Mouse (Mus musculus) mouse embryonic stem cell (cell line): ENCODE results near the gene Gm11011.

Experiments
- in situ Hi-C, 2 experiments: fragments of 300-500 bp; cut with MboI; formaldehyde crosslinking; loops; 1 replicate in 1 of 2; 3 replicates in 1 of 2; pipeline ENCODE4 v1.14.3; 2019 to 2020; ENCODE audit warnings: low sequenced_read_pairs in 2 of 2, low pct_unique_long_range_greater_than_20kb in 1 of 2, mixed read lengths in 1 of 2; ENCODE audit not compliant: unreplicated experiment in 1 of 2

The Gm11011 gene

DNA sequence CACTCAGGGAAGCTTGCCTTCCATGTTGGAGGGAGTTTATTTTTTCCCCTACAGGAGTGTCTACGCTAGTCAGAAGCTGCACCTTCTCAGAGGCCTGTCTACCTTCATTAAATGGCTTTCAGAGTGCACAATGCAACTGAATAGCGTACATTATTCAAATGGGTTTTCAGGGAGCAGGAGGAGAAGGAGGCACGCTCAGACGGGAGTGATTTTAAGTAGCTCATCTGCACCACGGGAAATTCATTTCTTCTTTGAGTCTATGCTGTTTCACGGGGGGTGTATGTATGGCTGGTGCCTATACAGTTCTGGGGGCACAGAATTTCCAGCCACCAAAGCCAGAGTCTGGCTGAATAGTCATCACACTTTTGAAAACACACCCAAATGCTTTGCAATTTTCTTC is 9.8 kb upstream of the Gm11011 start:
- in situ Hi-C loops = no loop called here

DNA sequence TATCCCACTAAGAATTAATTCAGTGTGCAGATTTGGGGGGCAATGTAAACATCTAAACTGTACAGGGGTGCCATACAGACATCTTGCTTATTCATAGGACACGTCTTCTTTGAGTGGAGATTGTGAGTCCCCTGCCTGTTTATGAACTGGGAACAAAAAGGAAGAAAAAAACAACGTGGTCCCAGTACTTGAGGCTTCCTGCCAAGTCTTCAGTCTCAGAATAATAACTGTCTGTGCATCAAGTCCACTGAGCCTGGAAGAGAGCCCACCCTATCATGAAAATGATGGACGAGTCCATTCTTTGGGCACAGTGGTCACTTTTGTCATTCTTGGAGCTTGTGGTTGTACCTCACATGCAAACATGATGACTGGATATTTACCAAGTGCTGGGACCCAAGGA is 6.2 kb upstream of the Gm11011 start:
- in situ Hi-C loops = no loop called here

DNA sequence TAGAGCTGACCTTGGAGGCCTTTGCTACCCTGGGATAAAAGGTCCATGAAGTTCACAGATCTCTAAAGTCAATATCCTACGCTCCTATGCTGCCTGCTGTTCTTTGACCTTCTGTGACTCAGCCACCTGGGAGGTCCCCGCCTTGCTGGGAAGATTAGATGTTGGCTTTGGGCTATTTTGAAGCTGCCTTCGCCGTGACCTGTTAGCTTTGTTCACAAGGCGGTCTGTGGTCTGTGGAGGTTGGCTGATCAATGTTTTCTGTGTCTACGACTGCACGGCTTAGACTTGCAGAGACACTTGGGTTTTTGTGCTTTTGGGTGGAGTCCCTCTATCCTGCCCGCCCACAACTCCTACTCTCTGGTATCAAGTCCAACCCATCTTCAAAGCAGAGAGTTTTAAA is 2.9 kb upstream of the Gm11011 start:
- in situ Hi-C loops = no loop called here

DNA sequence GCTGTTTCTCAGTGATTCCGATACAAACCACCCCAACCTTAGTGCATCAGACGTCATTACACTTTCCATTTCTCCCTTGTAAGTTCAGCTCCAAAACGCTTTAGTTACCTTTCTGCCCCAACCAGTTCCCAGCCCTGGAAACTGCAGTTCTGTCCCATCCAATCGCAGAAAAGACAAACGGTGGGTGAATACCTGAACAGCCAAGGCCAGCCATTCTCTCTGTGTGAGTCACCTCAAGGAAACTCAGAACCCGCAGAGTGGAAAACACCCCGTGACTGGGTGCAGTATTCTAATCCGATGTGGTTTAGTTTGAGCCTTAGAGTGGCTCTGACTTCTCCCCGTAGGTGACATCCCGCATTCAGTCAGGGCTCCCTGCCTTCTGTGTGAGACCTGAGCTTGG is 2.2 kb upstream of the Gm11011 start:
- in situ Hi-C loops = no loop called here

DNA sequence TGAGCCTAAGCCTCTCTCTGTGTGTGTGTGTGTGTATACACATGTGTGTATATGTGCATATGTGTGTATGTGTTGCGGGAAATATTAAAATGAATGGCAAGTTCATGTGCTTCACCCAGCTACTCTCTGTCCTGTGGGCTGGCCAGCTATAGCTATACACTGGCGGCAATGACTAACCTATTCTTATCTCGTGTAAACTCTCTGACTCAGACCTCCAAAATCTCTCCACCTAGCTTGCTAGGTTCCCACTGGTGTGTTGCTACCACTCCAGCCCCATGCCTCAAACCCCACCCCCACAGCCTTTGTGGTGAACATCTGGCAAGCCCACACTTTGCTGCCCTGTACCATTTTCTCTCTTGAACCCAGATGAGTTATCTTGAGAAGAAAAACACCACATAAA is 857 bp downstream of the Gm11011 start:
- in situ Hi-C loops = no loop called here

DNA sequence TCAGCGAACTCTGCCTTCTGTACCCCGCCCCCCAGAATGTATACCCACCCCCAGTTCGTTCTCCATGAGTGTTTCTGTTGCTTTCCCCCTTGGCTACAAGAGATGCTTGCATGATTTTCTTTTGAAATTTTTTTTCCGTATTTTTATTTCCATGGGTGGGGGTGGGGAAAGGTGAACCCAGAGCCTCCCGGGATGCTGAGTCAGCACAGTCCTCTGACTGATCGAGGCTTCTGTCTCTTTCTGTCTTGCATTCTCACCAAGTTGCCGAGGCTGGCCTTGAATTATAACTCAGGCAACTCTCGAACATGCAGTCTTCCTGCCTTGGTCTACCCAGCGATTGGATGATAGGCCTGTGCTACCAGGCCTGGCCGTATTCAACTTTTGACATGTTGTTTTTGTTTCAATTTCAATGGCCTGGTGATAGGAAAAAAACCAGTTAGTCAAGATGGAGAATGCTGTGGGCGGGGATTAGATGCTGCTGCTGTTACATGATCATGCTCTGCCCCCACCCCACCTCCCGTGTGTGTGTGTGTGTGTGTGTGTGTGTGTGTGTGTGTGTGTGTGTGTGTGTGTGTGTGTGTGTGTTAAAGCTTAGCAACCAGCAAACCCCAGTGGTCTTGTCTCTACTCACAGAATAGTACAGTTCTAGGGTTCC is 1.8 kb downstream of the Gm11011 start:
- in situ Hi-C loops = no loop called here

DNA sequence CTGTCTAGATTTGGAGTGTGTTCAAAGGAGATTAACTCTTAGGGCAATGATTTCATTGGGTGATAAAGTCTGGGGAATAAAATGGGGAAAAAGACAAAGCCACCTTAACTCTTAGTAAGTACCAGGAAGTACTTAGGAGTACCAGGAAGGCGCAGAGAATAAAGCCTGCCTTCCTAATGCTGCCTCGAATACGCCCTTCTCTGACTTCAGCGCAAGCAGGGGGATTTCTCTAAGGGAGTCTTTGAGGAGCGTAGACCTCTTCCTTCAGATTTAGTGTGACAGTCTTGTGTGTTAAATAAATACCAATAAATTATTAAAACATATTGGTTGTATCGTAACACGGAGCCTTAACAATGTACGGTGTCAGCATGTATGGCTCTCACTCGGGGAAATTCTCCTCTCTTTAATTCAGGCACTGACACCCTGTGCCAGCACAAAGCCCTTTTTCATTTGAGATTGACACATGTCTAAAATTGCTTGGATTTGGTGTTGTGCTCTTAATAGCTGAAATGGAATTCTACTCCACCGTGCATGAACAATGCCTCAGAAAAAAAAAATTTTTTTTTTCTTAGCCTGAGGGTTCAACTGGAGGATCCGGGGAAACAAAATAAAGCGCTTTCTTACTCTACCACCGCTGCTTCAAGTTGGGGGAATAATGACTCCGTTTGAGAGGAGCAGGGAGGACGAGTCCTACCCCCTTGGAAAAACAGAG is 2.6 kb downstream of the Gm11011 start:
- in situ Hi-C loops = no loop called here

DNA sequence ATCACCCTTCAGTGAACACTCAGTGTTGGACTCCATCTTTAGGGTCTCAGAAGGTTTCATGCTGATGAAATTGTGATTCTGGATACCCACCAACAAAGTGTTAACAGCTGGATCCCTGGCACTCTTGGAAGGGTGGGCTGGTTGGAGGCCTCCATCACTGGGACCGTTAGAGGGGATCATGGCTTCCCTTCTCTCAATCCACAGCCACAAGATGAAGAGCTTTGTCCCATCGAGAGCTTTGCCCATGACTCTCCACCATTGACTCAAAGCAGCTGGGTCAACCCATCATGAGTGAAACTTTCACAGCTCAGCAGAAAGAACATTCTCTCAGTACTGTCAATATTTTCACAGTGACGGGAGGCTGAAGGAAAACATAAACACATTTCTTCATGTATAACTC is 4.1 kb downstream of the Gm11011 start:
- in situ Hi-C loops = no loop called here

DNA sequence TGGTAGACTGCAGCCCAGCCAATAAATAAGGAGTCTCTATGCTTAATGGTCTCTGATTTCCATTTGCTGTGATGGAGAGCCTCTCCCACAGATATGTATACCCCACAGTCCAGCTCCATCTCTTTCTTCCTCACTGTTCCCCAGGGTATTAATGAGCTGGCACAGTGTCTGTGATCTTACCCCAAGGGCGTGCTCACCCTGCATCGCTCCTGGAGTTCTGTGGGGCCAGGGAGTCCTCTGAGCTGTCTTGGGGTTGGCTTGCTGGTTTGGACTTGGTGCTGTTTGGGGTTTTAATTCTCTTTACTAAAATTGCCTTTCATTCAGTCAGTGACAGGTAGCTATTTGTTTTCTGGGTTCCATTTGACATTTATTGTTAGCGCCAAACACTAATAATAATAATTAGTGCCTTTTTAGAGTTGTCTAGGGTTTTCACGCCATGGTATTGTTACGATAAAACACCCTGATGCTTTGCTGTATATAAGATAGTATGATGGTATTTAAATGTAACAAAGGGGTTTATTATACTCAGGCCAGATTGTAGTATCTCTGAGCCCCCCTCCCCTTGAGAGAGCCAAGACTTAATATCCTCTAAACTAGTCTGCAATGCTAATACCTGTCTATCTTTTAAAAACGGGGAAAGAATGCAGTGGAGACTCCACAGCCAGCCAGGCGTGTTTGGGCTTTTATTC is 9.9 kb downstream of the Gm11011 start:
- in situ Hi-C loops = no loop called here

DNA sequence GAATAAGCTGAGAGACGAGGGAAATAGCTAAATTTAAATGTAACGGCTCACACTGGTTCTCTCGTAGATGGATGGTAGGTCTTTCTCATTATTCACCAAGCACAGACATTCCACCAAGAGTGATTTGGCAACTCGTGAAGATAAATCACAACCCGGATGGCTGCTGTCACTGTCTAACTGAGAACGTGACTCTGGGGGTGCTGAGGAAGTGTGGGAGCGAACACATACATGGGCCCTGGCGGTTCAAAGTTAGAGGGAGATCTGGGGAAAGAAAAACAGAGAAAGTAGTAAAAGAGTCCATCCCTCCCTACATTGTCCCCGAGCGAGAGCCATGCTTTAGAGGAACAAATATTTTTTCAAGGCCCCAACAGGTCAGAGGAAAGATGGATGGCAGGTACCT is 17.5 kb downstream of the Gm11011 start:
- in situ Hi-C loops = no loop called here

DNA sequence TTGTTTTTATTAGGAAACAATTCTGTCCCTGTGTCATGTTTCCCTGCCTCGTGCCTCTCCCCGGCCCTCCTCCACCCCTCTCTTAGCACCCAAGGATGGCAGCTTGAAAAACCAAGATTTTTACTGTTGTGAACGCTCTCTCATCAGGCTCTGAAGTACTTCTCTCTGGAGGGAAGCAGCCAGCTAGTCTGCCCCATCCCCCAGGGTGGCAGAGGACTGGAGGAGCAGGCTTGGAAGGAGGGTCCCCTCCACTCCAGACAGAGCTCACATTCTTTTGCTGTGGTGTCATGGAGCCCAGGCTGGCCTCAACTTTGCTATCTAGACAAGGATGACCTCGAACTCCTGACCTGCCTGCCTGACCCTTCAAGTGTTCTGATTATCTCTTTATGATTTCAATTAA is 21.4 kb downstream of the Gm11011 start:
- in situ Hi-C loops = no loop called here

DNA sequence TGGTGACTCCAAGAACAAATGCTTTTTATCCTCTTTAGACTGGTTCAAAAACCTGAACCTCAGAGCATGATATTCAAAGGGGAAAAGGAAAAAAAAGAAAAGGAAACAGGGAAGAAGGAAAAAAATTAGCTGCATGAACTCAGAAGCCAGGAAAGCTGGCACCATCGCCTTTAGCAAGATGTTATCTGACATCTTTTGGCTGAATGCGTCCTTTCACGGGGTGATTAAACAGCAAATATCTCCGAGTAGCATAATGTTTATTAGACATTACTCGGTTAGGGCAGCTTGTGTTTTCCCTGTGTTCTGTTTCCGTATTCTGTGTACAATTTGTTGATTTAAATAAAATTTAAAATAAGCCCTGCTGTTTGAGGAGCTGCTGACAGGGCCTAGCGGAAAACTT is 21.8 kb downstream of the Gm11011 start:
- in situ Hi-C loops = no loop called here

DNA sequence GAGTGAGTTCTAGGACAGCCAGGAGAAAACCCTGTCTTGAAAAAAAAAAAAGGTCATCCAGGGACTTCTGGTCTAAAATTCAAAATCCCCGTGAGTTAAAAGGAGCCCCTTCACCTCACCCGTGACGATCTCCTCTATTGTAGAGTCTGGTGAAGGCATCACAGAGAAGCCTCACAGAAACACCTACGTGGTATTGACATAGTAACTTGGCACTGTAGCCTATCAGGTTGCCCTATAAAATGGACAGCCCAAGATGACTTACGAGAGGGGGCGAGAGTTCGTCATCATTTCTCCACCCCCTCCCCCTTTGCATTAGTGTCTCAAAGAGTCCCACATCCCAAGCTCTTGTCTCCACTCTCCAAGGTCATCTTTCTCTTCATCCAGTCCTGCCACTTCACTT is 41.9 kb downstream of the Gm11011 start:
- in situ Hi-C loops = no loop called here

DNA sequence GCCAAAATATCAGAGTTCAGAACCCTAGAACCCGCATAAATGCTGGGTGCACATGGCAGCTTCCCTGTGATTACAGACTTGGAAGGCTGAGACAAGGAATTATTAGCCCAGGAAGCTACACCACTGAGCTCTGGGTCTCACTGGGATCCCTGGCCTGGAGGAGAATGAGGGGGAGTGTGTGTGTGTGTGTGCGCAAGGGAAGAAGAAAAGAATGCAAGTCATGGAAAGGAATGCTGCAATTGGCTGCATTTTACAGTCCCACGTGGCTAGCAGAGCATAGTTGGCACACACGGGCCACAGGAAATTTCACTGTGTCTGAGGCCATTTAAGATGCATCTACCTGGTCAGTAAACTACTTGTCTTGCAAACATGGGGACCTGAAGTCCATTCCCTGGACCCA is 48.6 kb downstream of the Gm11011 start:
- in situ Hi-C loops = no loop called here
